Mouse (Mus musculus) limb, embryonic 10.5 days (tissue): Measurements from ENCODE around the gene Kcng3. TPM values are rescaled to one million over a fixed set of nuclear protein-coding genes. Genes with fewer than 3 reads are reported as not detected.
A peak's percentile ranks its signal among the peaks of the same experiment; 100 is the strongest.

Source experiments
- DNase-seq: peaks from one replicate; pipeline ENCODE4 v3.0.0-alpha.2; 2017; ENCODE audit warnings: low spot score
- H3K27ac ChIP-seq: fragments of 300-500 bp; sonication (generic); 2 replicates; pipeline ENCODE4 v1.5.1; 2016; ENCODE audit warnings: mild to moderate bottlenecking
- H3K27me3 ChIP-seq: fragments of 300-500 bp; sonication (generic); 2 replicates; pipeline ENCODE4 v1.6.1; 2016; ENCODE audit warnings: low read depth, mild to moderate bottlenecking; ENCODE audit not compliant: poor library complexity, severe bottlenecking
- H3K36me3 ChIP-seq: fragments of 300-500 bp; sonication (generic); 2 replicates; pipeline ENCODE4 v1.6.1; 2016; ENCODE audit warnings: mild to moderate bottlenecking, moderate library complexity
- H3K4me1 ChIP-seq: fragments of 300-500 bp; sonication (generic); 2 replicates; pipeline ENCODE4 v1.6.1; 2016
- H3K4me3 ChIP-seq: fragments of 300-500 bp; sonication (generic); 2 replicates; pipeline ENCODE4 v1.5.1; 2016; ENCODE audit warnings: mild to moderate bottlenecking, moderate library complexity
- H3K9me3 ChIP-seq: fragments of 300-500 bp; sonication (generic); replicated peaks from 2 replicates; pipeline ENCODE4 v1.6.1; 2016; ENCODE audit warnings: mild to moderate bottlenecking
- WGBS: fragments of 180-500 bp; shearing (Covaris S2); methylation state at CpG from one replicate; pipeline ENCODE4 v1.1.7; 2016; 5-methylcytosine and 5-hydroxymethylcytosine counted together
- polyA plus RNA-seq: library from polyadenylated mRNA; unstranded; fragments of >200 nt; fragmentation: Nextera tagmentation; extraction: Ambion mirVana; gene quantifications from 2 replicates; pipeline ENCODE4 v1.2.1, GENCODE M21; 2016

Gene Kcng3
- polyA plus RNA-seq, 1 experiment from 2014 or later, result not detected

GRCm38 (mm10) chr17:83649986-83650385, 18.3 kb upstream of the Kcng3 start:
- H3K4me1 ChIP-seq, result peaks cover 7% of the 10 kb centered on the region
- no peak overlapping the region for H3K27ac ChIP-seq
- no peaks in the 10 kb centered on the region for H3K9me3 ChIP-seq
- no peak overlapping the region for H3K4me3 ChIP-seq
- no peak for DNase-seq
- no peaks in the 10 kb centered on the region for H3K27me3 ChIP-seq
- 83% methylated on average over 3 of the region's 3 CpGs for WGBS
- no peaks in the 10 kb centered on the region for H3K36me3 ChIP-seq

- no peak overlapping the region for H3K4me3 ChIP-seq
- no peaks in the 10 kb centered on the region for H3K36me3 ChIP-seq
- H3K27me3 ChIP-seq, result no peaks in the 10 kb centered on the region
- H3K4me1 ChIP-seq, result no peaks in the 10 kb centered on the region
- no peaks in the 10 kb centered on the region for H3K9me3 ChIP-seq
- WGBS, result 91% methylated on average over 7 of the region's 7 CpGs
- H3K27ac ChIP-seq, result no peak overlapping the region
- no peak for DNase-seq
Measured at GRCm38 (mm10) chr17:83647413-83647812, 15.7 kb upstream of the Kcng3 start.

GRCm38 (mm10) chr17:83646425-83647163, 14.9 kb upstream of the Kcng3 start:
- H3K36me3 ChIP-seq, result no peaks in the 10 kb centered on the region
- DNase-seq, result no peak
- H3K27me3 ChIP-seq, result no peaks in the 10 kb centered on the region
- H3K9me3 ChIP-seq, result no peaks in the 10 kb centered on the region
- H3K27ac ChIP-seq, result no peak overlapping the region
- no peak overlapping the region for H3K4me3 ChIP-seq
- no peaks in the 10 kb centered on the region for H3K4me1 ChIP-seq
- WGBS, result 83% methylated on average over 8 of the region's 8 CpGs

- Histone ChIP-seq H3K27ac (no peak overlapping the region), H3K27me3 (no peaks in the 10 kb centered on the region), H3K9me3 (no peaks in the 10 kb centered on the region), H3K36me3 (no peaks in the 10 kb centered on the region), H3K4me1 (no peaks in the 10 kb centered on the region), H3K4me3 (no peak overlapping the region)
- 57% methylated on average over 9 of the region's 9 CpGs for WGBS
- DNase-seq, result no peak
Measured at GRCm38 (mm10) chr17:83645226-83645808, 13.6 kb upstream of the Kcng3 start.

GRCm38 (mm10) chr17:83637393-83637792, 5.7 kb upstream of the Kcng3 start:
- no peak for DNase-seq
- H3K4me1 ChIP-seq, result peaks cover 10% of the 10 kb centered on the region
- peaks cover 19% of the 10 kb centered on the region for H3K27me3 ChIP-seq
- H3K9me3 ChIP-seq, result no peaks in the 10 kb centered on the region
- no peaks in the 10 kb centered on the region for H3K36me3 ChIP-seq
- H3K4me3 ChIP-seq, result no peak overlapping the region
- H3K27ac ChIP-seq, result no peak overlapping the region
- WGBS, result 81% methylated on average over 2 of the region's 2 CpGs

GRCm38 (mm10) chr17:83636443-83636842, 4.7 kb upstream of the Kcng3 start:
- no peak overlapping the region for H3K27ac ChIP-seq
- peaks cover 20% of the 10 kb centered on the region for H3K4me1 ChIP-seq
- no peak overlapping the region for H3K4me3 ChIP-seq
- DNase-seq, result no peak
- H3K9me3 ChIP-seq, result no peaks in the 10 kb centered on the region
- peaks cover 29% of the 10 kb centered on the region for H3K27me3 ChIP-seq
- no peaks in the 10 kb centered on the region for H3K36me3 ChIP-seq
- 80% methylated on average over 7 of the region's 7 CpGs for WGBS

GRCm38 (mm10) chr17:83632653-83633570, 1.2 kb upstream of the Kcng3 start:
- peaks cover 30% of the 10 kb centered on the region for H3K4me1 ChIP-seq
- H3K9me3 ChIP-seq, result no peaks in the 10 kb centered on the region
- peaks cover 64% of the 10 kb centered on the region for H3K27me3 ChIP-seq
- peak; percentile 79 for DNase-seq
- WGBS, result 2% methylated on average over 24 of the region's 24 CpGs
- H3K36me3 ChIP-seq, result no peaks in the 10 kb centered on the region
- no peak overlapping the region for H3K27ac ChIP-seq
- H3K4me3 ChIP-seq, result peak overlapping the region; percentile 59

GRCm38 (mm10) chr17:83630787-83631678, 662 bp downstream of the Kcng3 start:
- H3K9me3 ChIP-seq, result no peaks in the 10 kb centered on the region
- peak overlapping the region; percentile 37 for H3K27ac ChIP-seq
- peak; percentile 54 for DNase-seq
- no peaks in the 10 kb centered on the region for H3K36me3 ChIP-seq
- peak overlapping the region; percentile 59 for H3K4me3 ChIP-seq
- H3K27me3 ChIP-seq, result peaks cover 82% of the 10 kb centered on the region
- peaks cover 30% of the 10 kb centered on the region for H3K4me1 ChIP-seq
- 2% methylated on average over 109 of the region's 109 CpGs for WGBS

- WGBS, result 26% methylated on average over 11 of the region's 11 CpGs
- H3K27ac ChIP-seq, result no peak overlapping the region
- H3K36me3 ChIP-seq, result no peaks in the 10 kb centered on the region
- no peak for DNase-seq
- H3K9me3 ChIP-seq, result no peaks in the 10 kb centered on the region
- peaks cover 8% of the 10 kb centered on the region for H3K4me1 ChIP-seq
- H3K4me3 ChIP-seq, result 0 out of 2 replicates have a peak overlapping the region, but pooled peaks have one; percentile 13
- no peaks in the 10 kb centered on the region for H3K27me3 ChIP-seq
Measured at GRCm38 (mm10) chr17:83613907-83614306, 17.8 kb downstream of the Kcng3 start.

- WGBS, result 81% methylated on average over 4 of the region's 4 CpGs
- H3K4me3 ChIP-seq, result no peak overlapping the region
Measured at GRCm38 (mm10) chr17:83609532-83609931, 22.2 kb downstream of the Kcng3 start.

GRCm38 (mm10) chr17:83600976-83601375, 30.7 kb downstream of the Kcng3 start:
- Histone ChIP-seq H3K27me3 (no peaks in the 10 kb centered on the region), H3K9me3 (no peaks in the 10 kb centered on the region), H3K4me1 (no peaks in the 10 kb centered on the region), H3K4me3 (no peak overlapping the region), H3K27ac (no peak overlapping the region), H3K36me3 (no peaks in the 10 kb centered on the region)
- DNase-seq, result no peak
- 88% methylated on average over 12 of the region's 12 CpGs for WGBS

More at GRCm38 (mm10) chr17:83609532-83609931, 22.2 kb downstream of the Kcng3 start:
- no peaks in the 10 kb centered on the region for H3K9me3 ChIP-seq
- H3K27ac ChIP-seq, result no peak overlapping the region
- peaks cover 8% of the 10 kb centered on the region for H3K4me1 ChIP-seq
- no peaks in the 10 kb centered on the region for H3K36me3 ChIP-seq
- no peaks in the 10 kb centered on the region for H3K27me3 ChIP-seq
- DNase-seq, result no peak

- WGBS, result 92% methylated on average over 7 of the region's 7 CpGs
- peaks cover 2% of the 10 kb centered on the region for H3K4me1 ChIP-seq
- H3K27ac ChIP-seq, result no peak overlapping the region
- no peaks in the 10 kb centered on the region for H3K27me3 ChIP-seq
- DNase-seq, result no peak
- no peaks in the 10 kb centered on the region for H3K9me3 ChIP-seq
- no peak overlapping the region for H3K4me3 ChIP-seq
- H3K36me3 ChIP-seq, result no peaks in the 10 kb centered on the region
Measured at GRCm38 (mm10) chr17:83595966-83596365, 35.7 kb downstream of the Kcng3 start.
